Mouse (Mus musculus) embryo, embryonic 10.5 days (tissue): ENCODE results near the gene Lcmt1.

Experiments
- DNase-seq: peaks from one replicate; pipeline ENCODE4 v3.0.0-alpha.2; 2015; ENCODE audit warnings: low spot score

The Lcmt1 gene

DNA sequence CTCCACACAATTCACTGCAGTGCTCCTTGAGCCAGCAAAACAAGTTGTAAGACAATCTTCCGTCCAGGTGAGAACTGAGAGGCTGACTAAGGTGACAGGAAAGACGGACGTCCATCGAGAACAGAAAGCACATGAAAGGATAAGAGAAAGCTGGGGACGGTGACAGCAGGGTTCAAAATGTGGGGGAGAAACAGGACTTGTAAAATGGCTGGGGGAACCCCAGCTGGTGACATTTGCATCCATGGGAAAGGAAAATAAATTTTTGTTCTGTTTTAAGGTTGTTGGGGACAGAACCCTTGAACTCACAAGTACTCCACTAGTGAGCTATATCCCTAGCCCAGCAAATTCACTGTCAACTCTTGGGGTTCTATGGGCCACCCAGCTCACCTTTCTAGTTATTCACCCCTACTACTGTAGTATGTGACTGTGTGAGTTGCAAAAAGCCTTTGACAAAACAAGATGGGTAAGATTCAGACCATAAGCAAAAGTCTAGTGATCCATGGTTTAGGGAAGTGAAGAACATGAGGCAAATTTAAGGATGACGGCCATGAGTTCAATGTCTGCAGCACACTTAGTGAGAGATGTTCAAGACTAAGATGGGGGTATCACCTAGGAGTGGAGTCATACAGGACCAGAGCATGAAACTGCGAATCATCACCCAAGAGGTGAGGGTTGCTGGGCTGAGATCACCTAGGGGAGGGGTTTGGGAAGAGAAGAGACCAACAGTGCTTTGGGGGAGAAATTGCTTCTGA, 8.2 kb upstream of the Lcmt1 start:
- no peak for DNase-seq

DNA sequence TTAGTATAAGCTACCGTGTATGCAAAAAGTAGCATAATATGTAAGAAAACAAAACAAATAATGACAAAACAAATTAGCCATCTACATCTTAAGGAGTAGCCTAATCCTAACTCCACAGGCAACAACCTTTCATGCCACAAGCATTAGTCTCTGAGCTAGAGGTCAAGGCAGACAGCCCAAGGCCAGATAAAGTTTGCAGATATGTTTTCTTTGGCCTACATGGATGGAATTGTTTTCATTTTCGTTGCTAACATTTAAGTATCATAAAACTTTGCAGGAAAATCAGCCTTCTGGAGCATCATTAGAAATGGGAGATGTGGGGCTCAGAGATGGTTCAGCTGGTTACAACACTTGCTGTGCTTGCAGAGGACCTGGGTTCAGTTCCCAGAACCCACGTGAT, 6.8 kb upstream of the Lcmt1 start:
- DNase-seq: no peak

DNA sequence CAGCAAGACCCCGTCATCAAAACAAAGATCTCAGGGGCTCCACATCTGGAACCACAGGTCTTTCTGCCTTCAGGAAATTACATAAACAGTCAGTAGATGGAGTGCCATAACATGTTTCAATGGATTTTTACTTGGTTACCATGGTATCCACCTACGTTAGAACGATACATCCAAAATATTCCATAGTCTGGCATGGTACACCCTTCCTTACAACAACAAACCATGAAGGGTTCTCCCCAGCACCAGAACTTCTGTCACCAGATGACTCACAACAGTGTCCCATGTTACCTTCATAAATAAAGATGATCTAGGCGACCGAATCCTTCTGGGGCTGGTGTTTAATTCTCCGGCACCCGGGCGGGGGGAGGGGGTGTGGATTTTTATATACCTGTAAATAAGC, 5.6 kb upstream of the Lcmt1 start:
- DNase-seq: no peak

GRCm38 (mm10) chr7:123365876-123366741, 3.5 kb upstream of the Lcmt1 start:
- no peak for DNase-seq

- no peak for DNase-seq
Measured at GRCm38 (mm10) chr7:123366806-123367205, 2.8 kb upstream of the Lcmt1 start.

GRCm38 (mm10) chr7:123367218-123368150, 2.1 kb upstream of the Lcmt1 start:
- no peak for DNase-seq

GRCm38 (mm10) chr7:123368187-123368586, 1.4 kb upstream of the Lcmt1 start:
- no peak for DNase-seq

- DNase-seq: peak; percentile 73
Measured at GRCm38 (mm10) chr7:123368778-123369746, 522 bp upstream of the Lcmt1 start.

- no peak for DNase-seq
Measured at GRCm38 (mm10) chr7:123370700-123371099, 1.1 kb downstream of the Lcmt1 start.

GRCm38 (mm10) chr7:123371501-123371900, 1.9 kb downstream of the Lcmt1 start:
- no peak for DNase-seq

- DNase-seq: peak; percentile 98
Measured at GRCm38 (mm10) chr7:123377443-123378400, 8.1 kb downstream of the Lcmt1 start.

DNA sequence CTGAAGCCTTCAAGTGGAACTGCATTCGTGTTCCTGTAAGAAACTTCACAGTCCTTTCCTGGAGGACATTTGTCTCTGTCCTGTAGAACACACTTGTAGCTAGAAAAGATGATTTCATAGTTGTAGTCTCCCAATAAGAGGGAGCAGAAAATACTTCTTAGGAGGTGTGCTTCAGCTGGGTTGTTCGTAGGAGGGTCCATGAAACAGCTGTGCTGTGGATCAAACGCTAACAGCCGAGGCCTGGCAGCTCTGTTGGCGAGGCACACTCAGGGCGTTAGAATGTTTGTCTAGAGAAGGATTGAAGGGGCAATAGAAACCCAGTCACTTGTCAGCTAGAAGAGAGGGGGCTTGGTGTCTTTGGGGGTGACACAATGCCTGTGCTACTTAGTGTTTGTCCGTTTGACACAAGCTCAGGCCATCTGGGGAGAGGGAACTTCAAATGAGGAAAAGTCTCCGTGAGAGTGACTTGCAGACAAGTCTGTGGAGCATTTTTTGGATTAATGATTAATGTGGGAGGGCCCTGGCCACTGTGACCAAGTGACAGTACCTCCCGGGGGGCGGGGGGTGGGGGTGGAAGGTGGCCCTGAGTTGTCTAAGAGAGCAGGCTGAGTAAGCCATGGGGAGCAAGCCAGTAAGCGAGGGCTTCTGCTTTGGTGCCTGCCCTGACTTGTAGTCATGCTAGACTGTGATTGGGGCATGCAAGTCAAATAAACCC, 16.3 kb downstream of the Lcmt1 start:
- no peak for DNase-seq

DNA sequence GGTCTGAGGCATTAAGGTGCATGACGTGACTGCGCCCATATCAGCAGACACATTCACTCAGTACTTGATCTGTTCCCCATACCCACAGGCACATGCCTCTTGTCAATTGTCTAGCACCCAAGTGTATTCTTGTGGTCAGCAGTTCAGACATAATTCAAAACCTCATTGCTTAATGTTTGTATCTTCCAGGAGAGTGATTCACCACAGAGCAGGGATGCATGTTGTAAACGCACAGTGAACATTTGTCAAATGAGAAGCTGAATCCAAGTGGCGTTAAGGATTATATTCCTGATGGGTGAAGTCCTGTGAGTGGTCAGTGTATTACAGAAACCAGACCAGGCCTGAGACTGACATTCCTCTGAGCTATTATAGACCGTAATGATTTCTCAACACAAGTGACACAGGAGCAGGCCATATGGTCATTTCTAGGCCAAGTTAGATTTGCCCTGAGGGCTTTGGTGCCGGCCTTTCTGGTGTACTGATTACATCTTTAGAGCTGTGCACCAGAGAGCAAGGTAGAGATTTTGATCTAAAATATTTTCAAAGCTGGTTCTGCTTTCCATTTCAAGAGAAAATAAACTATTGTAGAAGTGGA, 20.2 kb downstream of the Lcmt1 start:
- DNase-seq: no peak

GRCm38 (mm10) chr7:123394271-123394670, 24.7 kb downstream of the Lcmt1 start:
- no peak for DNase-seq

GRCm38 (mm10) chr7:123396900-123397299, 27.3 kb downstream of the Lcmt1 start:
- DNase-seq: no peak

GRCm38 (mm10) chr7:123397369-123397768, 27.8 kb downstream of the Lcmt1 start:
- DNase-seq: no peak

DNA sequence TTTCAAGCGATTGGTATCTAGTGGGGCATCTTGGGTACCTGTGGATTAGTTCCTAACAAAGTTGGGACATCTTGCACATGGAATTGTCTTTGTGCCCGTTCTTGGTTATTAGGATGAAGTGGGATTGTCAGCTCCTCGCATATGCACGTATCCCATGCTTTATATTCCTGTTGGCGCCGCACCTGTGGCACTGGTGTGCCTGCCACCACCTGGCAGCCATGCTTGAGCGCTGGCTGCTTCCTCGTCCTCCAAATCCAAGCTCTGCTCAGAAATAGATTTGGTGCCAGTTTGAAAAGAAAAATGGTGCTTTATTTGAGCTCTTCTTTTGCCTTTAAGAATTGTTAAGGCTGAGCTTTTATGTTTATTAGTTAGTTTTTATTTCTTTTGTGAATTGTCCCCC, 28.3 kb downstream of the Lcmt1 start:
- DNase-seq: no peak

GRCm38 (mm10) chr7:123398828-123399227, 29.2 kb downstream of the Lcmt1 start:
- DNase-seq: peak; percentile 89

- no peak for DNase-seq
Measured at GRCm38 (mm10) chr7:123399286-123399685, 29.7 kb downstream of the Lcmt1 start.
